Mouse (Mus musculus) embryo, embryonic 10.5 days (tissue): ENCODE data around the gene Bdh1.
"Not testable (repeated sequence)": the region's sequence is repeated elsewhere in the genome, so short reads cannot be mapped to it uniquely, and the experiment has no call there.

ENCODE experiments used
- DNase-seq: peaks from one replicate; pipeline ENCODE4 v3.0.0-alpha.2; 2015; ENCODE audit warnings: low spot score

Gene Bdh1

GRCm38 (mm10) chr16:31464953-31465352 is 42.9 kb downstream of the Bdh1 start:
- DNase-seq = no peak

GRCm38 (mm10) chr16:31465630-31466029 is 43.5 kb downstream of the Bdh1 start:
- DNase-seq = peak; percentile 55

- DNase-seq = no peak
Observed at GRCm38 (mm10) chr16:31466106-31466505, 44.0 kb downstream of the Bdh1 start.

GRCm38 (mm10) chr16:31470819-31471218 is 48.7 kb downstream of the Bdh1 start:
- not testable (repeated sequence) for DNase-seq

GRCm38 (mm10) chr16:31471994-31472393 is 49.9 kb downstream of the Bdh1 start:
- DNase-seq = no peak

GRCm38 (mm10) chr16:31473226-31473625 is 51.1 kb downstream of the Bdh1 start:
- no peak for DNase-seq

GRCm38 (mm10) chr16:31475123-31475968 is 53.3 kb downstream of the Bdh1 start:
- no peak for DNase-seq

- no peak for DNase-seq
Observed at GRCm38 (mm10) chr16:31476872-31477603, 55.0 kb downstream of the Bdh1 start.

- DNase-seq = no peak
Observed at GRCm38 (mm10) chr16:31485336-31485735, 63.3 kb downstream of the Bdh1 start.

- no peak for DNase-seq
Observed at GRCm38 (mm10) chr16:31487266-31487665, 65.2 kb downstream of the Bdh1 start.

GRCm38 (mm10) chr16:31489096-31489495 is 67.0 kb downstream of the Bdh1 start:
- DNase-seq = peak; percentile 38

- DNase-seq = no peak
Observed at GRCm38 (mm10) chr16:31490967-31491366, 68.9 kb downstream of the Bdh1 start.

GRCm38 (mm10) chr16:31492921-31493549 is 71.0 kb downstream of the Bdh1 start:
- DNase-seq = peak; percentile 39

- DNase-seq = peak; percentile 29
Observed at GRCm38 (mm10) chr16:31493550-31493965, 71.5 kb downstream of the Bdh1 start.

- peak; percentile 39 for DNase-seq
Observed at GRCm38 (mm10) chr16:31493991-31494390, 71.9 kb downstream of the Bdh1 start.

GRCm38 (mm10) chr16:31495356-31495755 is 73.3 kb downstream of the Bdh1 start:
- DNase-seq = no peak

GRCm38 (mm10) chr16:31495769-31496168 is 73.7 kb downstream of the Bdh1 start:
- no peak for DNase-seq

GRCm38 (mm10) chr16:31498336-31498735 is 76.3 kb downstream of the Bdh1 start:
- no peak for DNase-seq

GRCm38 (mm10) chr16:31499021-31499420 is 76.9 kb downstream of the Bdh1 start:
- DNase-seq = no peak

GRCm38 (mm10) chr16:31499681-31500310 is 77.7 kb downstream of the Bdh1 start:
- no peak for DNase-seq

- peak; percentile 40 for DNase-seq
Observed at GRCm38 (mm10) chr16:31500532-31500931, 78.5 kb downstream of the Bdh1 start.
